In genomic region chr4:131102163-131102562, GRCm38 (mm10) we compare ENCODE assay signal across 22 mouse cellular contexts.
DNase-seq lines count a peak whose midpoint lies in the region; TF ChIP-seq lines count a peak whose summit lies in the region.
"Had no signal": no experiment of that assay in that cellular context is flagged by ENCODE, and none has a peak within 500 bp of the region (broad histone marks: within the 10 kb centered on the region; RNA-seq: fewer than 3 reads in every experiment).

No protein-coding gene starts in this region.

- intact Hi-C loops in left cerebral cortex, adult 2 months (cut with DNase I) = loop anchor here (10.0 kb wide), 1 partner anchor 733 kb away; the partner anchor contains the start of gene Ptpru

- no peak for TF ChIP-seq CTCF in cerebellum, adult 2 months (IDR thresholded peaks at IDR 0.05; ENCODE audit: borderline replicate concordance, insufficient read depth, low read depth, low read length)
- TF ChIP-seq CTCF in left cerebral cortex, adult 2 months (IDR thresholded peaks at IDR 0.05) = no peak

- H3K4me1 ChIP-seq in cerebellum, adult 2 months (ENCODE audit: control insufficient read depth, insufficient read depth, low read length) = peaks cover 7% of the 10 kb centered on the region
- H3K4me1 ChIP-seq: embryonic facial prominence, embryonic 15.5 days; heart, embryonic 13.5 days; liver, embryonic 15.5 days had no signal

- 30% methylated on average over 4 of the region's 4 CpGs for WGBS in cerebellum, adult 2 months

- DNase-seq in cerebellum, adult 2 months = peak; percentile 33 to 52
- no peak for DNase-seq in cerebellum, adult 9-11 months
- peak; percentile 8 for DNase-seq in left cerebral cortex, adult 18-20 months (ENCODE audit: low spot score in 2 of 2)
- no peak for DNase-seq in left cerebral cortex, adult 2 months (ENCODE audit: extremely low spot score in 1 of 2, low spot score in 2 of 2)
- peak; percentile 60 for DNase-seq in brain, adult 2 months (ENCODE audit: low read depth, low spot score)
- DNase-seq in right cerebral cortex, postnatal 36 days (ENCODE audit: low spot score in 2 of 2) = peak; percentile 9 to 24
- no peak for DNase-seq in lung, postnatal 14 days
- DNase-seq: adrenal gland, adult 2 months; gastrocnemius, postnatal 10 days; heart, postnatal 10 days; kidney, adult 9 months; kidney, postnatal 10 days; lung, embryonic 14.5 days; thymus, postnatal 14 days had no signal

- no peak for TF ChIP-seq POLR2A in cerebellum, adult 2 months (IDR thresholded peaks at IDR 0.05; ENCODE audit: borderline replicate concordance, insufficient read depth, low read length)

- H3K27ac ChIP-seq in cerebellum, adult 2 months (ENCODE audit: insufficient read depth, low read length) = no peak overlapping the region
- no peak overlapping the region for H3K27ac ChIP-seq in left cerebral cortex, adult 2 months
- H3K27ac ChIP-seq: embryonic facial prominence, embryonic 15.5 days; forebrain, embryonic 15.5 days; heart, embryonic 13.5 days; hindbrain, embryonic 14.5 days; limb, embryonic 12.5 days; liver, embryonic 15.5 days; midbrain, embryonic 10.5 days; neural tube, embryonic 13.5 days had no signal

- H3K4me3 ChIP-seq in cerebellum, adult 2 months (replicated peaks; ENCODE audit: insufficient read depth, low read depth, low read length) = no peak overlapping the region
- H3K4me3 ChIP-seq in left cerebral cortex, adult 2 months = no peak overlapping the region
- H3K4me3 ChIP-seq: embryonic facial prominence, embryonic 15.5 days; forebrain, embryonic 15.5 days; heart, embryonic 13.5 days; limb, embryonic 12.5 days; liver, embryonic 15.5 days; midbrain, embryonic 10.5 days; neural tube, embryonic 13.5 days had no signal

- no peaks in the 10 kb centered on the region for H3K27me3 ChIP-seq in cerebellum, adult 2 months (ENCODE audit: control insufficient read depth, insufficient read depth, low read length)
- H3K27me3 ChIP-seq: forebrain, embryonic 15.5 days; limb, embryonic 12.5 days; liver, embryonic 15.5 days had no signal

Comparison
In these comparisons a context has a peak if more than half of its experiments do, and no peak if none do; other contexts are left out.
1. DNase-seq: peak in cerebellum, adult 2 months (2 of 2), left cerebral cortex, adult 18-20 months (2 of 2), brain, adult 2 months (single experiment) and right cerebral cortex, postnatal 36 days (2 of 2); none in cerebellum, adult 9-11 months (single experiment), left cerebral cortex, adult 2 months (0 of 2) and lung, postnatal 14 days (single experiment).